Mouse (Mus musculus): Measurements from ENCODE around the gene Optc. TPM values are rescaled to one million over a fixed set of nuclear protein-coding genes. Genes with fewer than 3 reads are reported as not detected.

The Optc gene
- total RNA-seq, 1 experiment from 2014 or later = not detected

GRCm38 (mm10) chr1:133921304-133921751 is 13.5 kb upstream of the Optc start, which contains the start of gene Prelp:
Prelp (minus strand) TSS chr1:133921414.
- no peak for ATAC-seq (replicated peaks; ENCODE audit: insufficient number of reproducible peaks, low FRiP score, low TSS enrichment, poor library complexity, severe bottlenecking)

DNA sequence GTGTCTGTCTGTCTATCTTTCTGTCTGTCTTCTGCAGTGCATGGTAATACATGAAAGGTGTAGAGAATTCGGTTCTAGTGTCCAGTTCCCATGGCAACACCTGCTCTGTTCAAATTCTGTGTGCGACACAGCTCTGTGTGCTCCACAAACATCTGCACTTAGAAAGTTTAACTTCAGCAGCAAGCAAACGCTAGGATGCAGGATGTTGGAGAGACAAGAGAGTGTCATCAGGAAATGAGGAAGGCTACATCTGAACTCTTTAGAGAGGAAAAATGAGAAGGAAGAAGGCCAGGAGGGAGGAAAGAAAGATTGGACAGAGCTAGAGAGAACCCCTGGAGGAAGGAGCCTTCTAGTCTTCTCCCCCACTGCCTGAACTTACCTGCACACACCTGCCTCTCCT is 13.1 kb upstream of the Optc start:
- no peak for ATAC-seq (replicated peaks; ENCODE audit: insufficient number of reproducible peaks, low FRiP score, low TSS enrichment, poor library complexity, severe bottlenecking)

DNA sequence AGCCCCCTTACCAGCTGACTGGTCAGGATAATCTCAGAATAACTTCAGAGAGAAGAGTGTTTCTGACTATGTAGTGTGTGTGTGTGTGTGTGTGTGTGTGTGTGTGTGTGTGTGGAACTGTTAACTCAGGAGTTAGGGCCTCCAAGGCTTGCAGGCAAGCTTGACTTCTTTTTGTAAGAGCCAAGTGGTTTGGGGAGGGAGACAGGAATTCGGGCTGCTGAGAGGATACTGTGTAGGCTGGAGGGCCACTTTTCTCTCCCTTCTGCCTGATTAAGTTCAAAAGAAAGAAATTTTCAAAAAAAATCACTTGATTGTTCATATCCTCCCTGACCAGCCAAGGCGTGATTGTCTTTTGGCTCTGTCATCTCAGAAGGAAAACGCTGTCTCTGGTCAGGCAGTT is 12.6 kb upstream of the Optc start:
- ATAC-seq (replicated peaks; ENCODE audit: insufficient number of reproducible peaks, low FRiP score, low TSS enrichment, poor library complexity, severe bottlenecking) = no peak

- ATAC-seq (replicated peaks; ENCODE audit: insufficient number of reproducible peaks, low FRiP score, low TSS enrichment, poor library complexity, severe bottlenecking) = no peak
These were observed 10.3 kb upstream of the Optc start for GRCm38 (mm10) chr1:133918088-133918470.

- ATAC-seq (replicated peaks; ENCODE audit: insufficient number of reproducible peaks, low FRiP score, low TSS enrichment, poor library complexity, severe bottlenecking) = no peak
These were observed 9.8 kb upstream of the Optc start for GRCm38 (mm10) chr1:133917456-133918087.

DNA sequence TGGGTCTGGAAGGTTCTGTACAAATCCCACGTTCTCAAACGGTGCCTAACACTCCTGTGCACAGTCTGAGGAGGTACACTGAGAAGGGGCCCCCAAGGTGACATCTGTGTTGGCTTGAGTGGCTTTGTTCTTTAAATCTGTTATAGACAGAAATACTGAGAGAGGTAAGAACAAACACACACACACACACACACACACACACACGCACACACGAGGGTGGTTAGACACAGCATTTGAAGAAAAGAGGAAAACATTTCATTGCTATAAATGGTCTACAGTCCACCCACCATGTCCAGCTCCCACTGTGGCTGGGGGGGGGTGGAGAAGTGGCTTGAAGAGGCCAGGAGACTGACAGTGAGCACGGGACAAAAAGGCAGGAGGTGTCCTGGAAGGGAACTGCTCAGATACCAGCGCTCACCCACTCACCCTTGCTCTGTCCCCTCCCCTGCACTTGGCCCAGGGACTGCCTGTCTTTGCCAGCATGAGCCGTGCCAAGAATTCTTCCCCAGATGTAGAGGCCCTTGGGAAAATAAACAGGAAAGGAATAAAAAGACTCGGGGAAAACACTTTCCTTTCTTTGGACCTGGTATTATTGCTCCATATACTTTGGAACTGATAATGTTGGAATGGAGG is 8.0 kb upstream of the Optc start:
- ATAC-seq (replicated peaks; ENCODE audit: insufficient number of reproducible peaks, low FRiP score, low TSS enrichment, poor library complexity, severe bottlenecking) = no peak

DNA sequence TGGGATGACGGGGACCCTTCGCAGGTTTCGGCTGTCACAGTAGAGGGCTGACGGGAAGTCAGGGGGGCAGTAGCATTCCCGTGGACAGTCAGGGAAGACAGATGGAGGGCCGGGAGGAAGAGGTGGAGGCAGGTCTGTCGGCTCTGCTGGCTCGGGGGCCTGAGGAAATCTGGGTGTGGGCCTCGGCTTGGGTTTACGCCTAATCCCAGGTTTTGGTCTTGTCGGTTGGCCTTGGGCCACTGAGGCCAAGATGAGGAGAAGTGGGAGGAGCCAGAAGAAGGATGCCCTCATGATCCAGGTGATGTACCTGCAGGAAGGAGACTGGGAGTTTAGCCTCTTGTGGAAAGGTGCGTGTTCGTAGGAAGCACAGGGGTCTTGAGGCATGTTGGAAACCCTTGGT is 7.3 kb upstream of the Optc start:
- ATAC-seq (replicated peaks; ENCODE audit: insufficient number of reproducible peaks, low FRiP score, low TSS enrichment, poor library complexity, severe bottlenecking) = no peak

GRCm38 (mm10) chr1:133913018-133913417 is 5.2 kb upstream of the Optc start:
- ATAC-seq (replicated peaks; ENCODE audit: insufficient number of reproducible peaks, low FRiP score, low TSS enrichment, poor library complexity, severe bottlenecking) = no peak

DNA sequence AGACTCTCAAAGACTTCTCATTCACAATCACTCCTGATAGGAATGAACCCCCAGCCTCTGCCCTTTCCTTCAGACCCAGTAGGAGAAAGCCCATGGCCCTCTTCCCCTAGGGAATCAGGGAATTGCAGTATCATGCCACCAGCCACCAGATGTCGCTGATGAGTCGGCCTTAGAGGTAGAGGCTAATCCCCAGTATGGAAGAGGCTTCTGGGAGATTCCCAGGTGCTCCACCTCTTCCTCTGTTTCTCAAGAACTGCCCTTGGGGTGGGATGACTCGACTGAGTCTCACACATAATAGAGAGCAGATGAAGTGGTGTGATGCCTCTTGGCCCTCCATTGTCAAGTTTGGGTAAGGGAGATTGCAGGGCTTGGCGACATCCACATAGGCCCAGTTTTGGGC is 3.7 kb upstream of the Optc start:
- no peak for ATAC-seq (replicated peaks; ENCODE audit: insufficient number of reproducible peaks, low FRiP score, low TSS enrichment, poor library complexity, severe bottlenecking)

GRCm38 (mm10) chr1:133911008-133911407 is 3.2 kb upstream of the Optc start:
- ATAC-seq (replicated peaks; ENCODE audit: insufficient number of reproducible peaks, low FRiP score, low TSS enrichment, poor library complexity, severe bottlenecking) = no peak

DNA sequence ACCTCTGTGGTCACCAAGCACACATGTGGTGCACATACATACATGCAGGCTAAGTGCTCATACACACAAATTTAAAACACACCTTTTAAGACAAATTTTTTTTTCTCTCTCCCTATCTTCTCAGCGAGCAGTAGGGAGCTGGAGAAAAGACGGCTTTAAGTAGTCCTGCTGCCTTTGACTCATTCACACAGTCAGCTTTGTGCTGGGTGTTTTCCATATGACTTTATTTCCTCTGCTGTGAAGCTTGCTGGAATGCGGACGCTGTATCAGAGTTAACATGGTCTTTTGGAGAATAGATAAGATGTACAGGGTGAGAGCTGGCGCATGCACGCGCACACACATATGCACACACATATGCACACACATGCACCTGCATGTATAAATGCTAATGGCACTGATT is 2.3 kb upstream of the Optc start:
- ATAC-seq (replicated peaks; ENCODE audit: insufficient number of reproducible peaks, low FRiP score, low TSS enrichment, poor library complexity, severe bottlenecking) = no peak

DNA sequence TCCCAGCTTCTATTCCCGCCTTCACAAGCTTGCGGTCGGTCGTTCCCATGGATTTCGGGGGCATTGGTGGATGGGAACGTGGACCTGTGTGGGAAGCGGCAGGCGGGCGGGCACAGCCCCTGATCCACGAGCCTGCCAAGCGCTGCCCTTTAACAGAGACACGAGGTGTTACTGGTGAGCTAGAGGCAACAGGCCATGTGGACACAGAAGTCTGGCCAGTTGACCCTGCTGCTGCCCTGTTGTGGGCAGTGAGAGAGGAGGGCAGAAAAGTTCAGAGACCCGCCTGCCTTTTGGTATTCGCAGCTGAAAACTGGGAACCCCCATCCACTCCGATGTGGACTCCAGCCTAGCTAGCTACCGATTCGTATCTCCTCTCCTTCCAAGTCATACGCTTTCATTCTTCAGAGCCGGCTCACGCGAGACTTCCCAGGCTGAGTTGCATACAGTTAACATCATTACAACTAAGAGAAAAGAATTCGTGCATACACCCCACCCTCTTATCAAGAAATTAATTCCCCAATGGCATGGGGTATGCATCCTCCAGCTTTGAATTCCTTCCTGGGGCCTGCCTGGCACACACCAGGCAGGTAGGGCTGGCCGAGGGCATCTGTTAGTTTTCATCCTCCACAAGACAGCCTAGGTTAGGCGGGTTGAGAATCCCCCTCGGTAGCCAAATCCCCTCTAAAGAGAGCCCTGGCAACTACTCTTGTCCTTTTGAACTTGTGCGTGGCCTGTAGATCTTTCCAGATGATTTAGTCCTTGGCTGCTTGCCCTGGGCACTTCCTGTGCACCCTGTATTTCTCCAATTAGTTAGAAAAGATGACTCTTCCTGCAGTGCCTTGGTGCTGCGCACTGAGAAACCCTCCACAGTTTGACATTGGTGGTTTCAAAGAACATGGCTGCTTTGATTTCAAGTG is 1.1 kb upstream of the Optc start:
- no peak for ATAC-seq (replicated peaks; ENCODE audit: insufficient number of reproducible peaks, low FRiP score, low TSS enrichment, poor library complexity, severe bottlenecking)

DNA sequence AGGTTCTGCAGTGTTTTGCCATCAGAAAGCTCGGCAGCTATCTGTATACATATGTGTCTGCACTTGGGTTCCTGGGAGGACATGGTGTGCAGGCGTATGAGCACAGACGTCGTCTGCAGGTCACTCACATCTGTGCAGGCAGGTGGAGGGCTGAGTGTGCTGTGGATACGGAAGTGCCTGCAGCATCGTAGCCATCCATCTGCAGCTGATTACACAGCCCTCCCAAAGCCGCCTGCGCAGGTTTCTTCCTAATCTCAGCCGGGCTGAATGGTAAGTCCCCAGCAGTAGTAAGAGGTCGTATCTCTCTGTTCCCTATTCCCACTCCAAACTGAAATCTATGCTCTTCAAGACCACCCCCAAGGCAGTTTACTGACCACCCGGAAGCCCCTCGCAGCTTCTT is 1.4 kb downstream of the Optc start:
- no peak for ATAC-seq (replicated peaks; ENCODE audit: insufficient number of reproducible peaks, low FRiP score, low TSS enrichment, poor library complexity, severe bottlenecking)

- ATAC-seq (replicated peaks; ENCODE audit: insufficient number of reproducible peaks, low FRiP score, low TSS enrichment, poor library complexity, severe bottlenecking) = no peak
These were observed 7.0 kb downstream of the Optc start for GRCm38 (mm10) chr1:133900825-133901224.

DNA sequence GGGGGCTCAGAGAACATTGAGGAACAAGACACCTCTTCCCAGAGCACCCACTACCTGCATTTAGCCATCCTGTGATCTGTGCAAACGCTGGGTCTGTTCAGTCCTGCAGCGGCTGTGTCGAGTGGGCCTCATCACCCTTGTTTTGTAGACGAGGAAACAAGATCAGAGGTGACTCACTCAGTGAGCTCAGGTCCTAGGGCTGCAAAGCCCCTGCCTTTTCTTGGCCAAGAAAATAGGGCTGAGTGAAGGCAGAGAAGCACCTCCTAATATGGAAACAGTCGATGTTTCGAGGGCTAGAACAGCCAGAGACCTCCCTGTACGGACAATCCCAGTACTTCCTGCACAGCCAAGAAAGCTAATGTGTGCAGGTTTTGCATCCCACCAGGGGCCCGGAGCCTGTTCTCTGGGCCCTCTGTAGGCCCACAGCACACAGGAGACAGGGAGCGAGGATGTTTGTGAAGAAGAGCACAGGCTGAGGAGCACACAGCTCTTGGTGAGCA is 8.7 kb downstream of the Optc start:
- no peak for ATAC-seq (replicated peaks; ENCODE audit: insufficient number of reproducible peaks, low FRiP score, low TSS enrichment, poor library complexity, severe bottlenecking)

GRCm38 (mm10) chr1:133897293-133897692 is 10.5 kb downstream of the Optc start:
- ATAC-seq (replicated peaks; ENCODE audit: insufficient number of reproducible peaks, low FRiP score, low TSS enrichment, poor library complexity, severe bottlenecking) = no peak

DNA sequence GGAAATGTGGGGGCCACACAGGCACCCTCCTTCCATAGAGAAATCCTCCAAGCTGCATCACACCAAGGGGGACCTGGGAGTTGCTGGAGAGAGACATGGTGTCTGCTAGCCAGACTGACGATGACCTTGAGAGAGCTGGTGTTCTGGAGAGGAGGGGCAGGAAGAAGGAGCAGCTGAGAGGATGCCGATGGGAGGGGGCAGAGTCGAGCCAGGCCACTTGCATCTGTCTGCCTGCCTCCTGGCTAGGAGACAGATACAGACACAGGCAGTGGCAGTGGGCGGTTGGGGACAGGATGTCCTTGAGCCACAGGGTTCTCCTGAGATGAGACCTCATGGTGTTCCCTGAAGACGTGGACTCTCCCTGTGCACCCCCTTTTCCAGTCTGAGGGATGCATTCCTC is 16.3 kb downstream of the Optc start:
- ATAC-seq (replicated peaks; ENCODE audit: insufficient number of reproducible peaks, low FRiP score, low TSS enrichment, poor library complexity, severe bottlenecking) = no peak

- no peak for ATAC-seq (replicated peaks; ENCODE audit: insufficient number of reproducible peaks, low FRiP score, low TSS enrichment, poor library complexity, severe bottlenecking)
These were observed 17.7 kb downstream of the Optc start for GRCm38 (mm10) chr1:133889949-133890598.
